Mouse (Mus musculus) C2C12 (cell line): ENCODE data around the gene Chid1.

Experiments used
- CEBPB ChIP-seq: IDR thresholded peaks from one replicate; pipeline ENCODE4 v1.6.1; 2011; ENCODE audit warnings: low read depth, mild to moderate bottlenecking, control low read depth, moderate library complexity
- CTCF ChIP-seq: IDR thresholded peaks from one replicate; pipeline ENCODE4 v1.5.1; 2011; ENCODE audit not compliant: control insufficient read depth, insufficient read depth, insufficient read length
- FOSL1 ChIP-seq: IDR thresholded peaks from one replicate; pipeline ENCODE4 v1.8.0; 2011; ENCODE audit warnings: mild to moderate bottlenecking, low read length; ENCODE audit not compliant: poor library complexity, insufficient read depth, severe bottlenecking
- MAX ChIP-seq: IDR thresholded peaks from one replicate; pipeline ENCODE4 v1.6.1; 2011; ENCODE audit warnings: mild to moderate bottlenecking, control low read depth
- MYOD1 ChIP-seq: IDR thresholded peaks from one replicate; pipeline ENCODE4 v1.6.1; 2011; ENCODE audit warnings: low read depth; ENCODE audit not compliant: control insufficient read depth, insufficient read length
- MYOG ChIP-seq: IDR thresholded peaks from one replicate; pipeline ENCODE4 v1.6.1; 2011; ENCODE audit not compliant: control insufficient read depth, insufficient read length; ENCODE audit errors: extremely low read depth
- USF1 ChIP-seq: IDR thresholded peaks from one replicate; pipeline ENCODE4 v1.6.1; 2011; ENCODE audit warnings: low read depth, mild to moderate bottlenecking, control low read depth, moderate library complexity

GRCm38 (mm10) chr7:141508160-141508559 lies 31.5 kb downstream of the Chid1 start:
- no peak for TF ChIP-seq MAX
- no peak for TF ChIP-seq CTCF
- TF ChIP-seq USF1 = no peak
- no peak for TF ChIP-seq CEBPB
- TF ChIP-seq FOSL1 = no peak
- no peak for TF ChIP-seq MYOD1
- no peak for TF ChIP-seq MYOG
